Mouse (Mus musculus) myocyte (in vitro differentiated cells): ENCODE measurements around the gene Insig2.

Experiments
- CEBPB ChIP-seq: IDR thresholded peaks from 2 replicates; pipeline ENCODE4 v1.6.1; 2011; ENCODE audit warnings: mild to moderate bottlenecking, moderate library complexity; ENCODE audit not compliant: poor library complexity, insufficient read depth, severe bottlenecking
- E2F4 ChIP-seq: IDR thresholded peaks from one replicate; pipeline ENCODE4 v1.6.1; 2011; ENCODE audit warnings: mild to moderate bottlenecking, control low read depth, moderate library complexity; ENCODE audit not compliant: insufficient read depth
- MAX ChIP-seq: IDR thresholded peaks from one replicate; pipeline ENCODE4 v1.6.1; 2011; ENCODE audit warnings: low read depth, mild to moderate bottlenecking, control low read depth
- MYOD1 ChIP-seq, 3 experiments: IDR thresholded peaks; one replicate each; pipeline ENCODE4 v1.6.1; 2011; ENCODE audit warnings: control low read depth in 2 of 3, low read depth in 2 of 3, mild to moderate bottlenecking in 2 of 3, moderate library complexity in 1 of 3; ENCODE audit not compliant: insufficient read length in 2 of 3, control insufficient read depth in 1 of 3
- MYOG ChIP-seq, 3 experiments: IDR thresholded peaks; one replicate each; pipeline ENCODE4 v1.6.1; 2011; ENCODE audit warnings: control low read depth in 2 of 3, low read depth in 2 of 3, mild to moderate bottlenecking in 2 of 3; ENCODE audit not compliant: insufficient read length in 2 of 3, control insufficient read depth in 1 of 3, insufficient read depth in 1 of 3
- POLR2A ChIP-seq: IDR thresholded peaks from one replicate; pipeline ENCODE4 v1.6.1; 2011; ENCODE audit warnings: low read depth, mild to moderate bottlenecking, control low read depth, moderate library complexity; ENCODE audit not compliant: insufficient read length
- POLR2AphosphoS2 ChIP-seq: IDR thresholded peaks from one replicate; pipeline ENCODE4 v1.6.1; 2011; ENCODE audit warnings: low read depth, control low read depth; ENCODE audit not compliant: insufficient read length
- REST ChIP-seq: IDR thresholded peaks from one replicate; pipeline ENCODE4 v1.6.1; 2011; ENCODE audit warnings: mild to moderate bottlenecking, control low read depth, moderate library complexity; ENCODE audit not compliant: insufficient read depth, insufficient read length
- SRF ChIP-seq: IDR thresholded peaks from one replicate; pipeline ENCODE4 v1.6.1; 2011; ENCODE audit warnings: low read depth; ENCODE audit not compliant: control insufficient read depth, insufficient read length
- TCF12 ChIP-seq: IDR thresholded peaks from one replicate; pipeline ENCODE4 v1.6.1; 2011; ENCODE audit warnings: mild to moderate bottlenecking, control low read depth; ENCODE audit not compliant: poor library complexity, insufficient read depth, severe bottlenecking
- USF1 ChIP-seq: IDR thresholded peaks from one replicate; pipeline ENCODE4 v1.6.1; 2011; ENCODE audit warnings: low read depth, mild to moderate bottlenecking, control low read depth, moderate library complexity

DNA sequence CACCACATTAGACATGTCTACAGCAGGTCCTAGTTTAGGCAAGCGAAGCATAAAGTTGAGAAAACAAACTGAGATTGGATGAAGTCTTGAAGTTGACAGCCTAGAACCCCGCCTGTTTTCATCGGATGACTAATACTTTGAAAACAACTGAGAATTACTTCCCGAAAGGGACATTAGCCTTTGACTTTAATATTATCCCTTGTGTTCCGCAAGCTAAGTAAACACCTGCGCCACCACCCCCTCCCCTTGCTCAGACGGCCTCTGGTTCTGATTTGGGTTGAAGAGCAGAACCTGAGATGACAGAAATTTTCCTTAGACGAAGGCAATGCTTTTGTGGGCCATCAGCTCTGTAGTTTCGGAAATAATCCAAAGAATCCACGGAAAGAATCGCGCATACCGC is 18.2 kb upstream of the Insig2 start:
- TF ChIP-seq TCF12 (no peak), USF1 (no peak), MYOG (IDR thresholded peaks at IDR 0.05; ENCODE audit: control insufficient read depth in 1 of 3, insufficient read depth in 1 of 3, insufficient read length in 2 of 3, low read depth in 2 of 3) (no peak), MYOD1 (IDR thresholded peaks at IDR 0.05; ENCODE audit: control insufficient read depth in 1 of 3, insufficient read length in 2 of 3, low read depth in 2 of 3) (no peak), MAX (no peak), POLR2A (no peak), CEBPB (no peak), POLR2AphosphoS2 (no peak), E2F4 (no peak), REST (no peak), SRF (no peak)
